Mouse (Mus musculus) neutrophil, adult 5-6 weeks (primary cell): Measurements from ENCODE around the gene Fam84b. TPM values are rescaled to one million over a fixed set of nuclear protein-coding genes. Genes with fewer than 3 reads are reported as not detected.
"Not testable (repeated sequence)": the region's sequence is repeated elsewhere in the genome, so short reads cannot be mapped to it uniquely, and the experiment has no call there.

Experiments used
- ATAC-seq: fragments of 151-379, 151-347 bp; 2 replicates; pipeline ENCODE4 v1.8.0; 2017; ENCODE audit warnings: mild to moderate bottlenecking, moderate TSS enrichment; ENCODE audit not compliant: insufficient number of reproducible peaks, poor library complexity, low FRiP score, severe bottlenecking; ENCODE audit errors: extremely low read depth
- total RNA-seq: library from RNA; stranded (forward); fragments of 200-1000 nt; gene quantifications from 2 replicates; pipeline ENCODE4 v1.2.3, GENCODE M21; 2017

Gene Fam84b
- 9.0 and 9.1 TPM in 2 replicates for total RNA-seq

GRCm38 (mm10) chr15:60853231-60853999 lies at the start of gene Fam84b:
Gene Fam84b (minus strand): TSS chr15:60853778.
- no peak for ATAC-seq

- ATAC-seq = no peak
Measured at GRCm38 (mm10) chr15:60898187-60898965, 44.8 kb upstream of the Fam84b start.

GRCm38 (mm10) chr15:60896040-60896439 lies 42.5 kb upstream of the Fam84b start:
- no peak for ATAC-seq

GRCm38 (mm10) chr15:60892976-60893463 lies 39.4 kb upstream of the Fam84b start:
- ATAC-seq = no peak

- no peak for ATAC-seq
Measured at GRCm38 (mm10) chr15:60888724-60889123, 35.1 kb upstream of the Fam84b start.

- ATAC-seq = no peak
Measured at GRCm38 (mm10) chr15:60875721-60876120, 22.1 kb upstream of the Fam84b start.

GRCm38 (mm10) chr15:60862417-60862816 lies 8.8 kb upstream of the Fam84b start:
- no peak for ATAC-seq

- no peak for ATAC-seq
Measured at GRCm38 (mm10) chr15:60855112-60855511, 1.5 kb upstream of the Fam84b start.

GRCm38 (mm10) chr15:60854151-60854550 lies 573 bp upstream of the Fam84b start:
- ATAC-seq = no peak

- ATAC-seq = no peak
Measured at GRCm38 (mm10) chr15:60848630-60849029, 4.9 kb downstream of the Fam84b start.

- no peak for ATAC-seq
Measured at GRCm38 (mm10) chr15:60846291-60846690, 7.3 kb downstream of the Fam84b start.

- ATAC-seq = no peak
Measured at GRCm38 (mm10) chr15:60845886-60846285, 7.7 kb downstream of the Fam84b start.

- ATAC-seq = no peak
Measured at GRCm38 (mm10) chr15:60841785-60842184, 11.8 kb downstream of the Fam84b start.

- ATAC-seq = not testable (repeated sequence)
Measured at GRCm38 (mm10) chr15:60841312-60841711, 12.3 kb downstream of the Fam84b start.

GRCm38 (mm10) chr15:60840296-60840670 lies 13.3 kb downstream of the Fam84b start:
- ATAC-seq = no peak

- no peak for ATAC-seq
Measured at GRCm38 (mm10) chr15:60839539-60840295, 13.9 kb downstream of the Fam84b start.

- no peak for ATAC-seq
Measured at GRCm38 (mm10) chr15:60838135-60838534, 15.4 kb downstream of the Fam84b start.

GRCm38 (mm10) chr15:60837719-60838118 lies 15.9 kb downstream of the Fam84b start:
- ATAC-seq = no peak

GRCm38 (mm10) chr15:60836321-60836720 lies 17.3 kb downstream of the Fam84b start:
- no peak for ATAC-seq
